Mouse (Mus musculus) frontal cortex, adult 2 months (tissue): ENCODE measurements at regions not wholly inside any gene's neighbourhood (a gene's known extent, or its start where the extent isn't known, plus 50 kb on each side); places are given as distances from the start of the nearest gene placed in this dataset.

Experiments used
- DNase-seq, 2 experiments: peaks; one replicate each; pipeline ENCODE4 v3.0.0; 2022; ENCODE audit warnings: low spot score in 1 of 2; ENCODE audit errors: extremely low spot score in 1 of 2

GRCm38 (mm10) chr4:83166867-83167814, 115.0 kb upstream of the Frem1 start:
- DNase-seq: peak in 1 of 2 experiments; percentile 30

- DNase-seq: no peak
These were observed 94.6 kb upstream of the Frem1 start for GRCm38 (mm10) chr4:83146740-83147139.

GRCm38 (mm10) chr4:83145738-83146217, 93.6 kb upstream of the Frem1 start:
- DNase-seq: no peak

- DNase-seq: no peak
These were observed 92.8 kb upstream of the Frem1 start for GRCm38 (mm10) chr4:83144781-83145517.

GRCm38 (mm10) chr4:83141736-83142135, 89.6 kb upstream of the Frem1 start:
- no peak for DNase-seq

GRCm38 (mm10) chr4:83122668-83123005, 70.5 kb upstream of the Frem1 start:
- no peak for DNase-seq

GRCm38 (mm10) chr4:83122003-83122667, 70.0 kb upstream of the Frem1 start:
- no peak for DNase-seq

GRCm38 (mm10) chr4:83108659-83108967, 56.5 kb upstream of the Frem1 start:
- DNase-seq: no peak

GRCm38 (mm10) chr4:83107958-83108658, 56.0 kb upstream of the Frem1 start:
- no peak for DNase-seq

GRCm38 (mm10) chr4:83107161-83107560, 55.0 kb upstream of the Frem1 start:
- no peak for DNase-seq

GRCm38 (mm10) chr4:83104045-83104681, 52.0 kb upstream of the Frem1 start:
- DNase-seq: no peak

- DNase-seq: peak in 1 of 2 experiments; percentile 4
These were observed 50.8 kb upstream of the Frem1 start for GRCm38 (mm10) chr4:83102893-83103292.

GRCm38 (mm10) chr4:83102022-83102421, 49.9 kb upstream of the Frem1 start:
- DNase-seq: no peak
